Mouse (Mus musculus) heart, adult 8-10 months (tissue): ENCODE data around the gene Hyal2. TPM values are rescaled to one million over a fixed set of nuclear protein-coding genes. Genes with fewer than 3 reads are reported as not detected.

ENCODE experiments used
- DNase-seq: peaks from one replicate; pipeline ENCODE4 v3.0.0; 2022; ENCODE audit warnings: low spot score
- total RNA-seq, 4 experiments: library from RNA; stranded (reverse); gene quantifications; 2 replicates each; pipeline ENCODE4 v1.2.4; 2022

Hyal2 gene
- total RNA-seq, 4 experiments from 2014 or later: 31.2 to 45.8 (median 40.6) TPM

- DNase-seq: no peak
Observed at GRCm38 (mm10) chr9:107611456-107612190, 43.9 kb downstream of the Hyal2 start.

DNA sequence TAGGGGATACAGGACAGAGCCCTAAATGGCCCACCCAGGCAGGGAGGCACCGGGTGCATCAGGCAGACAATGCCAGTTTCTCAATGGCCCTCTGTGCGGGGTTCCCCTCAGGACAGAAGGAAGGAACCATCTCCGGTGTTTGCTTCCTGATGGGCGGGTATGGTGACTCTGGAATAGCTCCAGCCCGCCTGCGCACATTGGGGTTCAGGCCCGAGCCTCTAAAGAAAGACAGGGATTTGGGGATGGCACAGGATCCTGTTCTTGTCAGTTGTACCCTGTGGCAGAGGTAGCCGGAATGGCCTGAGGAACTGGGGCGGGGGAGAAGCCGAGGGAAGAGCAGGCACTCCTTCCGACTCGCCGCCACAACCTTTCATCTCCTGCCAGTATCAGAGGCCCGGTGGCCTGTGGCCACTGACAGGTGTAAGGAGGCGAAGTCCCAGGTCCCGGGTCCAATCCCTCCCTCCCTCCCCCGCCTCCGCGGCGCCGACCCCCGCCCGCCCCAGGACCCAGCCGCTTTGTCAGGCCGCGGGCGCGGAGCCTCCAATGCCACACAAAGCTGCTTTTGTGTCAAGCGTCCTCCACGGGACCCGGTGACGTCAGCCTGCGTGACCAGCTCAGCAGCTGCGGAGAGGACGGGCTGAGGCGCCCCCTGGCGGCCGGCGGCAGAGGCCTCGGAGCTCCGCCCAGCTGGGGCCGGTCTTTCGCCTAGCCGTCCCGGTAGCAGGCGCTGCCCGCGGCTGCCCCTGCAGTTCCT, 44.6 kb downstream of the Hyal2 start:
- peak; percentile 97 for DNase-seq

GRCm38 (mm10) chr9:107612945-107613569, 45.3 kb downstream of the Hyal2 start:
- no peak for DNase-seq

- DNase-seq: no peak
Observed at GRCm38 (mm10) chr9:107615035-107615434, 47.3 kb downstream of the Hyal2 start.

- DNase-seq: no peak
Observed at GRCm38 (mm10) chr9:107617461-107617860, 49.7 kb downstream of the Hyal2 start.

DNA sequence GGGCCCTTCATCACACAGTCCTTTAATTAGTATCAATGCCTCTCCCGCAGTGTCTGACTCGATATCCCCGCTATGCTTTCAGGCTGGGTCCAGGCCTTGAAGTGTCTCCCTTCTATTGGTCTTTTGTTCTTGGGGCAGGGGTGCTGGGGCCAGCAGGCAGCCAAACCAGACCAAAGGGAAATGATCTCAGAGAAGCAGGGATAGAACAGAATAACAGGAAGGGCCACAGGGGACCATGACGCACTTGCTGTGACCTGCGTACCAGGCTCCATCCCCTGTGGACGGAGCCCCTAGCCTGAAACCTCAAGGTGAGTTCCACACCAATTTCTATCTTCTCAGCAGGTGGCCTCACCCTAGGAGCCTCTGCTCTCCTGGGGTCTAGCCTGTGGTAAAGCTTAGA, 50.4 kb downstream of the Hyal2 start:
- no peak for DNase-seq

GRCm38 (mm10) chr9:107618778-107619545, 51.2 kb downstream of the Hyal2 start:
- no peak for DNase-seq

DNA sequence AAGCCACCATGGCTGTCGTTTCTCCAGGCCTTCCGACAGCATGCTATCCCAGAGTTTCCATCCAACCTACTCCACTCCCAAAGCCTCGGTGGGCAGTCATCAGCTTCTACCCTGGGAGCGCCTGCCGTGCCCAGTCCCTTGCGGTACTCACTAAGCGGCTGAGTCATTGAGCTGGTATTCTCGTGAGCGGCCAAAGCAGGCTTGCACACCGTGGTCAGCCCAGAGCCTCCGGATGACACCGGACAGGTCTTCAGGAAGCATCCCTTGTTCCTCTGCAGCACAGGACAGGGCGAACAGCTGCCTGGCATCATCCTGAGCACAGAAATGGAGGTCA, 51.8 kb downstream of the Hyal2 start:
- DNase-seq: no peak

- DNase-seq: no peak
Observed at GRCm38 (mm10) chr9:107620954-107621353, 53.2 kb downstream of the Hyal2 start.

Other genes starting within 250 kb of the Hyal2 start
- 10 to 100 TPM; 17.3 to 24.0 (median 19.9) TPM for gene Hemk1, start 229.6 kb upstream of the Hyal2 start, total RNA-seq
- gene 6430571L13Rik, start 227.3 kb upstream of the Hyal2 start, total RNA-seq: 10 to 100 TPM in 1 of 4 experiments, 1 to 10 TPM in 3; 5.6 to 10.3 (median 6.4) TPM
- 10 to 100 TPM; 10.4 to 18.4 (median 12.3) TPM for gene Cacna2d2, start 168.3 kb upstream of the Hyal2 start, total RNA-seq
- gene Tmem115, start 34.0 kb upstream of the Hyal2 start, total RNA-seq: 10 to 100 TPM; 21.2 to 25.6 (median 22.2) TPM
- gene Cyb561d2, start 25.8 kb upstream of the Hyal2 start, total RNA-seq: 1 to 10 TPM; 5.1 to 6.3 (median 5.4) TPM
- 10 to 100 TPM; 18.4 to 22.6 (median 21.2) TPM for gene Nprl2, start 25.7 kb upstream of the Hyal2 start, total RNA-seq
- under 1 TPM in 2 of 4 experiments, not detected in 2; 0.35 to 0.40 TPM for gene Zmynd10, start 20.6 kb upstream of the Hyal2 start, total RNA-seq
- gene Rassf1, start 16.4 kb upstream of the Hyal2 start, total RNA-seq: 10 to 100 TPM; 12.9 to 14.9 (median 14.4) TPM
- gene Tusc2, start 4.7 kb upstream of the Hyal2 start, total RNA-seq: 10 to 100 TPM; 40.0 to 46.9 (median 40.2) TPM
- gene Hyal1, start 9.0 kb downstream of the Hyal2 start, total RNA-seq: 1 to 10 TPM; 4.6 to 6.6 (median 5.1) TPM
- gene Naa80, start 10.9 kb downstream of the Hyal2 start, total RNA-seq: 10 to 100 TPM; 18.8 to 24.3 (median 21.1) TPM
- under 1 TPM; 0.20 to 0.72 (median 0.25) TPM for gene Hyal3, start 12.9 kb downstream of the Hyal2 start, total RNA-seq
- gene Ifrd2, start 19.7 kb downstream of the Hyal2 start, total RNA-seq: 10 to 100 TPM; 43.7 to 58.2 (median 47.5) TPM
- gene Sema3b, start 41.3 kb downstream of the Hyal2 start, total RNA-seq: 10 to 100 TPM; 21.1 to 33.0 (median 24.2) TPM
- 100 to 1,000 TPM; 227 to 299 (median 259) TPM for gene Gnai2, start 67.4 kb downstream of the Hyal2 start, total RNA-seq
- gene Slc38a3, start 101.6 kb downstream of the Hyal2 start, total RNA-seq: 10 to 100 TPM; 62.8 to 91.0 (median 81.6) TPM
- gene Gnat1, start 111.8 kb downstream of the Hyal2 start, total RNA-seq: not detected
- 10 to 100 TPM; 11.9 to 16.5 (median 14.3) TPM for gene Sema3f, start 142.5 kb downstream of the Hyal2 start, total RNA-seq
- 10 to 100 TPM; 34.0 to 45.4 (median 39.7) TPM for gene Rbm5, start 203.1 kb downstream of the Hyal2 start, total RNA-seq